Mouse (Mus musculus): ENCODE measurements at regions not wholly inside any gene's neighbourhood (a gene's known extent, or its start where the extent isn't known, plus 50 kb on each side); places are given as distances from the start of the nearest gene placed in this dataset.
A peak's percentile ranks its signal among the peaks of the same experiment; 100 is the strongest.

GRCm38 (mm10) chr9:49873550-49873949 is 74.8 kb upstream of the Ncam1 start:
- DNase-seq (ENCODE audit: low read depth, low spot score): peak; percentile 3

DNA sequence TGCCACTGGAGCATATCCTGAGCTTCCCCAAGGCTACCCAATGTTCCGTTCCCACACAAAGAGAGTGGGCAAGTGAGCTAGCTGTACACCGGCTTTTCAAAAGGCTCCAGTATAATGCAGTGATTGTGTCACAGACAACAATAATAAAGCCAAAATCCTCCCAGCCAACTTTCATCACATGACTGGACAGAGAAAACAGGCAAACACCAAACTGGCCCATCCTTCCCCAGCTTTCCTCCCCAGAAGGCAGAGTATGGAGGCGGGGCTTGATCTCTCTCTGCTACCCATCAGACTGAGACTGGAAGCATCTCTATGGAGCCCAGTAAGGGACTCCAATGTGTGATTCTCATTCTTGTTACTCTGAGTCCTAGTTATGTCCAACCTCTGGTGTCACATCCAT is 52.8 kb upstream of the Ncam1 start:
- DNase-seq (ENCODE audit: low read depth, low spot score): no peak

GRCm38 (mm10) chr9:49849442-49849841 is 50.7 kb upstream of the Ncam1 start:
- DNase-seq (ENCODE audit: low read depth, low spot score): no peak

GRCm38 (mm10) chr9:49848943-49849342 is 50.2 kb upstream of the Ncam1 start:
- no peak for DNase-seq (ENCODE audit: low read depth, low spot score)
